Comparison of ENCODE assay signal across 1 mouse cellular context in genomic region chrX:142377358-142377757, GRCm38 (mm10).
TF ChIP-seq lines count a peak whose summit lies in the region.

No protein-coding gene starts in this region.

TF ChIP-seq in MEL, 35 proteins besides CTCF, POLR2A, EP300 and RAD21 (continued from another document):
- no peak for TF ChIP-seq ELF1 (IDR thresholded peaks at IDR 0.05; ENCODE audit: low read depth, low read length)
